Mouse (Mus musculus) MEL (cell line): ENCODE results near the gene Tecta.

ENCODE experiments used
- CTCF ChIP-seq, 3 experiments: IDR thresholded peaks in 2 of 3; conservative IDR thresholded peaks in 1 of 3; 2 replicates each; pipeline ENCODE4 v1.5.1; 2011 to 2012; ENCODE audit warnings: low read length in 3 of 3, low read depth in 2 of 3, mild to moderate bottlenecking in 2 of 3, improper control_type of control experiment in 1 of 3, inconsistent platforms in 1 of 3, mixed read lengths in 1 of 3, moderate library complexity in 1 of 3; ENCODE audit not compliant: control insufficient read depth in 1 of 3, insufficient read depth in 1 of 3, poor library complexity in 1 of 3, severe bottlenecking in 1 of 3
- EP300 ChIP-seq, 2 experiments: IDR thresholded peaks; 2 replicates each; pipeline ENCODE4 v1.6.1; 2011; ENCODE audit warnings: improper control_type of control experiment in 2 of 2, low read length in 2 of 2, low read depth in 1 of 2, mild to moderate bottlenecking in 1 of 2
- GATA1 ChIP-seq: IDR thresholded peaks from 2 replicates; pipeline ENCODE4 v1.6.1; 2011; ENCODE audit warnings: low read depth, low read length, improper control_type of control experiment
- KAT2A ChIP-seq: conservative IDR thresholded peaks from 2 replicates; pipeline ENCODE4 v1.6.1; 2012; ENCODE audit warnings: low read depth, low read length, improper control_type of control experiment, inconsistent platforms
- POLR2A ChIP-seq, 2 experiments: IDR thresholded peaks; 2 replicates each; pipeline ENCODE4 v1.6.1; 2011 to 2012; ENCODE audit warnings: low read length in 2 of 2, mild to moderate bottlenecking in 2 of 2, control low read depth in 1 of 2, improper control_type of control experiment in 1 of 2, low read depth in 1 of 2, moderate library complexity in 1 of 2; ENCODE audit not compliant: control insufficient read depth in 1 of 2, insufficient read depth in 1 of 2, poor library complexity in 1 of 2
- POLR2AphosphoS2 ChIP-seq: IDR thresholded peaks from 2 replicates; pipeline ENCODE4 v1.6.1; 2011; ENCODE audit warnings: low read length, improper control_type of control experiment
- SIN3A ChIP-seq: IDR thresholded peaks from 2 replicates; pipeline ENCODE4 v1.6.1; 2012; ENCODE audit warnings: low read length, improper control_type of control experiment, inconsistent platforms
- USF2 ChIP-seq, 2 experiments: IDR thresholded peaks; 2 replicates each; pipeline ENCODE4 v1.6.1; 2011 to 2012; ENCODE audit warnings: improper control_type of control experiment in 2 of 2, low read length in 2 of 2, borderline replicate concordance in 1 of 2, inconsistent platforms in 1 of 2, low read depth in 1 of 2, mild to moderate bottlenecking in 1 of 2; ENCODE audit not compliant: insufficient read depth in 1 of 2

DNA sequence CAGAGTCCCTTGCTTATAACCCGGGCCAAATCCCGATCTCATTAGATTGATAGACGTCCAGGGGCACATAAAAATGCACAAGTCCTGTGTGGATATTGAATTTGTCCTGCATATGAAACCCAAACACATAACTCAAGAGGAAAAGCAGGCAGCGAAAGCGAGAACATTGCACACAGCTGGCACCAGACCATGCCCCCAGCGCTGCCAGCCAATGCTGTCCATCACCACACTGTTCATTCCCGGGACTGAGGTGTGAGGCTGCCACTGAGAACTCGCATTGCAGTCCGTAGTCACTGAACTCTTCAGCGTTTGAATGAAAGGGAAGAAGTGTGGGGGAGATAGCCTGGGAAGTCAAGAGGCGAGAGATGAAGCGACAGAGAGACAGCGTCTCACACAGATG lies 14.1 kb downstream of the Tecta start:
- TF ChIP-seq CTCF (IDR thresholded peaks at IDR 0.05 in 2 of 3, conservative IDR thresholded peaks at IDR 0.05 in 1 of 3; ENCODE audit: control insufficient read depth in 1 of 3, insufficient read depth in 1 of 3, low read depth in 2 of 3, low read length in 3 of 3, poor library complexity in 1 of 3, severe bottlenecking in 1 of 3) (no peak), USF2 (IDR thresholded peaks at IDR 0.05; ENCODE audit: borderline replicate concordance in 1 of 2, insufficient read depth in 1 of 2, low read depth in 1 of 2, low read length in 2 of 2) (no peak), SIN3A (no peak), POLR2A (IDR thresholded peaks at IDR 0.05; ENCODE audit: control insufficient read depth in 1 of 2, insufficient read depth in 1 of 2, low read depth in 1 of 2, low read length in 2 of 2, poor library complexity in 1 of 2) (no peak), KAT2A (no peak), POLR2AphosphoS2 (no peak), EP300 (IDR thresholded peaks at IDR 0.05; ENCODE audit: low read depth in 1 of 2, low read length in 2 of 2) (no peak), GATA1 (no peak)
